Mouse (Mus musculus) midbrain, embryonic 11.5 days (tissue): ENCODE measurements around the gene Tmem189. TPM values are rescaled to one million over a fixed set of nuclear protein-coding genes. Genes with fewer than 3 reads are reported as not detected.

Source experiments
- ATAC-seq: fragments of 200-750 bp; cut with Nextera tagmentation; 2 replicates; pipeline ENCODE4 v1.8.0; 2017; ENCODE audit warnings: moderate TSS enrichment, moderate library complexity; ENCODE audit not compliant: low FRiP score
- DNase-seq: peaks from one replicate; pipeline ENCODE4 v3.0.0; 2015; ENCODE audit warnings: low spot score; ENCODE audit errors: missing footprints
- H3K27ac ChIP-seq: fragments of 300-500 bp; sonication (generic); 2 replicates; pipeline ENCODE4 v1.5.1; 2014; ENCODE audit warnings: low read depth, low read length
- H3K27me3 ChIP-seq: fragments of 300-500 bp; sonication (generic); 2 replicates; pipeline ENCODE4 v1.6.1; 2014; ENCODE audit warnings: mild to moderate bottlenecking, low read length, moderate library complexity, mixed read lengths; ENCODE audit not compliant: control insufficient read depth, insufficient read depth
- H3K36me3 ChIP-seq: fragments of 300-500 bp; sonication (generic); 2 replicates; pipeline ENCODE4 v1.6.1; 2014; ENCODE audit warnings: mild to moderate bottlenecking, low read length, moderate library complexity, mixed read lengths; ENCODE audit not compliant: control insufficient read depth, insufficient read depth
- H3K4me1 ChIP-seq: fragments of 300-500 bp; sonication (generic); 2 replicates; pipeline ENCODE4 v1.6.1; 2014; ENCODE audit warnings: low read length; ENCODE audit not compliant: control insufficient read depth, insufficient read depth
- H3K4me2 ChIP-seq: fragments of 300-500 bp; sonication (generic); 2 replicates; pipeline ENCODE4 v1.6.1; 2014; ENCODE audit warnings: mild to moderate bottlenecking, moderate library complexity
- H3K4me3 ChIP-seq: fragments of 300-500 bp; sonication (generic); 2 replicates; pipeline ENCODE4 v1.5.1; 2014; ENCODE audit warnings: low read depth, low read length
- H3K9ac ChIP-seq: fragments of 300-500 bp; sonication (generic); 2 replicates; pipeline ENCODE4 v1.6.1; 2014; ENCODE audit warnings: low read length
- H3K9me3 ChIP-seq: fragments of 300-500 bp; sonication (generic); 2 replicates; pipeline ENCODE4 v1.6.1; 2016; ENCODE audit warnings: low read length; ENCODE audit not compliant: control insufficient read depth
- WGBS: fragments of 180-500 bp; shearing (Covaris S2); extraction: QIAGEN DNeasy Blood & Tissue Kit; methylation state at CpG from one replicate; pipeline ENCODE4 v1.1.7; 2014; 5-methylcytosine and 5-hydroxymethylcytosine counted together
- polyA plus RNA-seq: library from polyadenylated mRNA; unstranded; fragments of >200 nt; fragmentation: Nextera tagmentation; extraction: Ambion mirVana; gene quantifications from 2 replicates; pipeline ENCODE4 v1.2.1, GENCODE M21; 2014

The Tmem189 gene
- polyA plus RNA-seq, 1 experiment from 2014 or later, result 31.5 TPM

DNA sequence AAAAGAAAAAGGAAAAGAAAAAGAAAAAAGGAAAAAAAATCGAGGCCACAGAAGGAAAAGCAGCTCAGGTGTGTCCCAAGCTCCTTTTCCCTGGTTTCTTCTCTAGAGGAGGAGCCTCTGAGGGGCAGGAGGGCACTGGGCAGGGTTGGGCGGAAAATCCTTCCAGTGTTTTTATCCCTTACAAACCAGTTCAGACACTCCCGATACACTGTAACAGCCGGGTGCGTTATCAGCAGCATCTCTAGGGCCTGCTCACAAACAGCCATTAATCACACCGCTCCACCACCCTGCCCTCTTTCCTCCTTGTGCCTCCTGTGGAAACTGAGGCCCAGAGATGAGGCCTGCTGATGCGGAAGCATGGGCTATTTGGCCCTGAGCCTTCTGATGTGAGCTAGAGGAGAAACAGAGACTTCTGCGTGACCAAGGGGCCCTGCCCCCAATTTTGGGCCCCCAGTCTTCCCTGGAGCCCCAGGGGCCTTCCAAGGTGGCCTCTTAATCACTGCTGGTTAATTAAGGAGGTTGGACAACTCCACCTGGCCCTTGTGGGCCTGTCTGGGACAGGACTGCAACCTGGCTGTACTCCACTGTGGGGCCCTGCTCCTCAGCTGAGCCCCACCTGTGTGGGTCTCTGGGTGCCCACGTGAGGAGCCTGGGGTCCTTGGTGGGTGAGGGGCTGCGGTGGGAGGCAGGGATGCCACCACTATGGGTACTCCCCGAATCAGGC lies 31.7 kb upstream of the Tmem189 start:
- Histone ChIP-seq H3K27ac (no peak overlapping the region), H3K4me1 (no peaks in the 10 kb centered on the region), H3K4me3 (no peak overlapping the region), H3K9me3 (no peaks in the 10 kb centered on the region), H3K9ac (no peak overlapping the region), H3K4me2 (no peak overlapping the region), H3K36me3 (no peaks in the 10 kb centered on the region), H3K27me3 (no peaks in the 10 kb centered on the region)
- DNase-seq (no peak), ATAC-seq (no peak)
- 85% methylated on average over 11 of the region's 11 CpGs for WGBS

DNA sequence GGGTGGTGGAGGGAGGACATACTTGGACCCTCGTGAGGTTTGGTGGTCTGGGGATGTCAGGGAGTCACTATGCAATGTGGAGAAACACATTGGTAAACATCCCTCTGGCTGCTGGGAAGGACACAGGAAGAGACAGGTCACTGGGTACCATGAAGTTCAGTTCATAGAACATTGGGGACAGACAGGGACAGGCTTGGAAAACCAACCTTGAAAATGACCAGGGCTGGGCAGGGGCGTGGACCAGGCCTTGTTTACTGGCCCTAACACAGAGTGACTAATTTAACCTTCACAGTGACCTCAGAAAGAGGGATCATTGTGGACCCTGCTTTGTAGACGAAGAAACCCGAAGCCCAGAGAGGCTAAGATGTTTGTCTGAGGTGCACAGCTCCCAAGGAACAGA lies 29.9 kb upstream of the Tmem189 start:
- 84% methylated on average over 4 of the region's 4 CpGs for WGBS
- no peak overlapping the region for H3K4me3 ChIP-seq
- H3K36me3 ChIP-seq, result no peaks in the 10 kb centered on the region
- H3K27ac ChIP-seq, result no peak overlapping the region
- H3K4me1 ChIP-seq, result no peaks in the 10 kb centered on the region
- no peak overlapping the region for H3K4me2 ChIP-seq
- ATAC-seq, result no peak
- H3K27me3 ChIP-seq, result no peaks in the 10 kb centered on the region
- DNase-seq, result no peak
- H3K9ac ChIP-seq, result no peak overlapping the region
- no peaks in the 10 kb centered on the region for H3K9me3 ChIP-seq

DNA sequence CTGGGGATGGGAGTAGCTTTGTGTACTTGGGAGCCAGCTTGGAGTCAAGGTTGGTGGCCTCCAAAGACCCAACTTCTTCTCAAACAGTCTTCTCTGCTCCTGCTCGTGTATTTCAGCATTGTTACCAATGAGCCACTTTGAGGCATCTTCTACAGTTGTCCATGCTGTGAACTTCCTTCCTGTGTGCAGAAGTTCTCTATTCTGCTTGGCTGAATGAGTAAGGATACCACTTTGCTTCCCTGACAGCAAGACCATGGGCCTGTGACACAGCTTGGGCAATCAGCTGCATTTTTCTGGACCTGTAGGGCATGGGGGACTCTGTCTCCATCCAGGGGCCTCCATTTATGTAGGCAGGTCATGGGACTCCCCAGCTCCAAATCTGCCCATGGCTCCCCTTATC lies 27.6 kb upstream of the Tmem189 start:
- H3K9me3 ChIP-seq, result no peaks in the 10 kb centered on the region
- WGBS, result 79% methylated on average over 1 of the region's 1 CpGs
- H3K4me3 ChIP-seq, result no peak overlapping the region
- H3K4me1 ChIP-seq, result no peaks in the 10 kb centered on the region
- no peak overlapping the region for H3K4me2 ChIP-seq
- no peak overlapping the region for H3K9ac ChIP-seq
- H3K27me3 ChIP-seq, result no peaks in the 10 kb centered on the region
- H3K36me3 ChIP-seq, result no peaks in the 10 kb centered on the region
- H3K27ac ChIP-seq, result no peak overlapping the region
- DNase-seq (no peak), ATAC-seq (no peak)

DNA sequence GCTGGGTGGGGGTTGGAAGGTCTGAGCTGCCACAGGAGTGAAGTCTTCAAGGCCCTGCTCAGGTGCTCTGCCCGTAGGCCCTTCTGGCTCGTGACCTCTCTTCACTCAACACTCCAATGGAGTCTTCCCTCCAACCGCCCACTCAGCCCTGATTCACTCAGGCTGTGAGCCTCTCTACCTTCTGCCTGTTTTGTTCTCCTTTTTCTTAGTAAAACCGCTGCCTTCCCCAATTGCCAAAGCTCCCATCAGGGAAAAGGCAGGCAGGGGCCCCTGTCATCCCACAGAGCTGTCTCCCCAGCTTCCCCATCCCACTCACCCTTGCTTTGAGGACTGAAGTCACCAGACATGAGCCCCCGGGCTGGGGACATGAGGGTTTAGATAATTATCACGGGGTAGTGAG lies 25.4 kb upstream of the Tmem189 start:
- DNase-seq (no peak), ATAC-seq (no peak)
- H3K36me3 ChIP-seq, result no peaks in the 10 kb centered on the region
- H3K4me3 ChIP-seq, result no peak overlapping the region
- H3K9ac ChIP-seq, result no peak overlapping the region
- H3K4me2 ChIP-seq, result no peak overlapping the region
- H3K27ac ChIP-seq, result no peak overlapping the region
- no peaks in the 10 kb centered on the region for H3K9me3 ChIP-seq
- 76% methylated on average over 6 of the region's 6 CpGs for WGBS
- no peaks in the 10 kb centered on the region for H3K27me3 ChIP-seq
- no peaks in the 10 kb centered on the region; the same call in 1 of the 2 replicates for H3K4me1 ChIP-seq

DNA sequence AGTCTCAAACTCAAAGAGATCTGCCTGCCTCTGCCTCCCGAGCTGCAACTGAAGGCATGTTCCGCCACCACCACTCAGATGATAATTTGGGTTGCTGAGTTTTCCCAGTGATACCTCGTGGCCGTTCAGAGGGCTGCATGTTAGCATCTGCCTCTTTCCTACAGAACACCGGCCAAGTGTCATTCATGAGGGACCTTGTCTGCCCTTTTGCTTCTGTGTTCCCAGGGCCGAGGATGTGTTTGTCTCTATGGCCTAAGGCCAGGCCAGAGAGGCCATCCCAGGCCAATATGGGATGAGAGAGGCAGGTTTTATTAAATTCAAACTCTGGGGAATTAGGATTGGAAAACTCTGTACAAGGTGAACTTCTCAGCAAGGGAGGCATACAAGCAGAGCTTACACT lies 24.7 kb upstream of the Tmem189 start:
- Histone ChIP-seq H3K4me2 (no peak overlapping the region), H3K4me3 (no peak overlapping the region), H3K4me1 (no peaks in the 10 kb centered on the region; the same call in 1 of the 2 replicates), H3K27ac (no peak overlapping the region), H3K9me3 (no peaks in the 10 kb centered on the region), H3K36me3 (no peaks in the 10 kb centered on the region), H3K9ac (no peak overlapping the region), H3K27me3 (no peaks in the 10 kb centered on the region)
- no peak for ATAC-seq
- no peak for DNase-seq
- 89% methylated on average over 6 of the region's 6 CpGs for WGBS

DNA sequence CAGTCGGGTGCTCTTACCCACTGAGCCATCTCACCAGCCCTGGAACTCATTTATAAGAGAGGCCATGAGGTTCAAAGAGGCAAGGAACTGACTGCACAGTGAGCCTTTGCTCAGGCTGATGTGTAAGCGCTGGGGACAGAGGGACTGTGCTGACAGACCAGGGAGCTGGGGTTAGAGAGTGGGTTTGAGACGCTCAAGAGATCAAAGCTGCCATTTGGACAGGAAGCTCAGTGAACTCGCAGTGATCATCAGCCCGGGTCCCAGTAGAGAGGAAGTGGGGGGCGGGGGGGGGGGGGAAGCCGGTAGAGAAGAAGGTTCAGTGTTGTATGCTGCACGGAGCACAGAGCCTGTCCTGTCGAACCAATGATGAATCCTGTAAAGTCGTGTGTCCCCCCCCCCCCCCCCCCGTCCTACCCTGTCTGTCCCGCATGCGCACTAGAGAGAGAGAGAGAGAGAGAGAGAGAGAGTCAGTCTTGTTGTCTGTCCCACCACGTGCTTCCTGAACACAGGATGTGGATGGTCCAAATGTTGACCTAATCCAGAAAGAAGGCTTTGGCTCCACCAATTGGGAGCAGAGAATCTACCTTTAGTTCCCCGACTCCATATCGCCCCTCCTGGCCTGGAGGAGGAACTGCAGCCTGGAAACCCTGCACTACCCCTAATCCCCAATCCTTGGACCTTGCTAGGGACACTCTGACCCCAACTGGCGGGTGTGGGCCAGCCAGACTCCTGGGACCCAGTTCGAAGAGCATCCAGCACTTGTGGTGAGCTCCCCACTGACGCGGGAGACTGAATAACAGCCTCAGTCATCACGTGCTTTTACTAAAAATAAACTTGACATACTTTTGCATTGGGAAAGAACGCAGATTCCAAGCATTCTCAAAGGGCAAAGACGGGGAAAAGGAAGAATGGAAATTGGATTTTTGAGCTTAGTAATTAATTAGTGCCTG lies 23.5 kb upstream of the Tmem189 start:
- Histone ChIP-seq H3K4me3 (no peak overlapping the region), H3K27ac (no peak overlapping the region), H3K4me2 (no peak overlapping the region), H3K27me3 (no peaks in the 10 kb centered on the region), H3K4me1 (no peaks in the 10 kb centered on the region; the same call in 1 of the 2 replicates), H3K9ac (no peak overlapping the region), H3K9me3 (no peaks in the 10 kb centered on the region), H3K36me3 (no peaks in the 10 kb centered on the region)
- WGBS, result 78% methylated on average over 18 of the region's 23 CpGs
- DNase-seq (no peak), ATAC-seq (no peak)

DNA sequence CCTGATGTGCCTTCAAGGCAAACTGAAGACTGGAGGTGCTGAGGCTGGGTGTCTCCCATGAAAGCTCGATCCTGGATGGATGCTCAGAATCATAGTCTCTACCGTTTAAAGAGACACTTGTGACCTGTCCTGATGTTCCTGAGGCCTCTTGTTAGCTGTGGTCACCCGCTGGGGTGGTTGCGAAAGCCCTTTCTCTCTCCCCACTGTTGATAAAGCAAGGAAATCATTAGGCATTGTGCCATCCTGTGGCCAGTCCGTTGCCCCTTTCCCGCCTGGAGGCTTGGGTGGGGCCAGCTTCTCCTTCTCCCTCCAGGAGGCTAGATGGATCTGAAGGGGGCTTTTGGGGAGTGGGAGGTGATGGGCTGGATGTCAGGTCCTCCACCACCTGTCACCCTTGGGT lies 21.0 kb upstream of the Tmem189 start:
- Histone ChIP-seq H3K9ac (no peak overlapping the region), H3K36me3 (no peaks in the 10 kb centered on the region), H3K27ac (no peak overlapping the region), H3K9me3 (no peaks in the 10 kb centered on the region), H3K4me3 (no peak overlapping the region), H3K4me1 (no peaks in the 10 kb centered on the region; the same call in 1 of the 2 replicates), H3K27me3 (no peaks in the 10 kb centered on the region), H3K4me2 (no peak overlapping the region)
- DNase-seq (no peak), ATAC-seq (no peak)
- WGBS, result 72% methylated on average over 6 of the region's 6 CpGs

DNA sequence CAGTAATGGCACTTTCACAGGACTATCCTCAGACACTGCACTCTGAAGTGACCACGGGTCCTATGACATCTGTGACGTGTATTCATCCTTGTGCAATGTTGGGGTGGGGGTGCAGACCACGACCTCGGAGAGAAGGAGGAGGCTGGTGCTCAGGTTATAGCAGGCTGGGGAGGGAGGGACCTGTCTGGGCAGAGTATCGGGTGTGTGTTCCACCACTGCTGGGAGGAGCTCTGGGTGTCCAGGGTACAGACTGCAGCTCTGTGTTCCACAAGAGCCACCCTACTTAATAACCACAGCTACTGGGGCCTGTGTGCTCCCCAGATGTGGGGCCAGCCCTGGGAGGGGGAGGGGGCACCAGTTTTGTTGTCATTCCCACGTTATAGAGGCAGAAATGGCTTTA lies 20.3 kb upstream of the Tmem189 start:
- Histone ChIP-seq H3K9ac (no peak overlapping the region), H3K27ac (no peak overlapping the region), H3K9me3 (no peaks in the 10 kb centered on the region), H3K4me2 (no peak overlapping the region), H3K36me3 (no peaks in the 10 kb centered on the region), H3K4me3 (no peak overlapping the region), H3K27me3 (no peaks in the 10 kb centered on the region), H3K4me1 (no peaks in the 10 kb centered on the region; the same call in 1 of the 2 replicates)
- no peak for ATAC-seq
- 60% methylated on average over 6 of the region's 6 CpGs for WGBS
- no peak for DNase-seq

DNA sequence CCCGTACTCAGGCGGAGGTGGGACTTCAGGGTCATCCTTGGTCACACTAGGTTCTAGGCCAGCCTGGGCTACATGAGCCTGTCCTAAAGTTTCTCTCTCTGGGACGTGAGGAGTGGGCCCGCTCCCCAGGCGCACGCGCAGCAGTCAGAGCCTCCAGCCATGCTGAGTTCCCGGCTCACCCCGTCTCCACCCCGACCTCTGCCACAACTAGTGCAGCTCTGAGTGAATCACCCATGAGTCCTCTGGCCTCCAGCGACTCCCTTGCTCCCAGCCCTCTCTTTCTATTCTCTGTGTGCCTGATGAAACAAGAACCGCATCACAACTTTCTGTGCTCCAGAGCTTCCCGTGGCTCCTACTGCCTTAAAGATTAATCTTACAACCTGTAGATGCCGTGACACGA lies 18.8 kb upstream of the Tmem189 start:
- Histone ChIP-seq H3K36me3 (no peaks in the 10 kb centered on the region), H3K4me2 (no peak overlapping the region), H3K27me3 (no peaks in the 10 kb centered on the region), H3K4me1 (no peaks in the 10 kb centered on the region; the same call in 1 of the 2 replicates), H3K27ac (no peak overlapping the region), H3K9ac (no peak overlapping the region), H3K9me3 (no peaks in the 10 kb centered on the region), H3K4me3 (no peak overlapping the region)
- DNase-seq (no peak), ATAC-seq (no peak)
- 69% methylated on average over 15 of the region's 15 CpGs for WGBS
